Mouse (Mus musculus): ENCODE data around the gene Bbs12. TPM values are rescaled to one million over a fixed set of nuclear protein-coding genes. Genes with fewer than 3 reads are reported as not detected.

Gene Bbs12
- polyA plus RNA-seq (2017; shearing (Covaris generic)) = 1.2 TPM

GRCm38 (mm10) chr3:37312370-37312941 lies at the start of gene Bbs12, which contains the start of gene Cetn4:
Gene Bbs12, plus strand, starts transcription at chr3:37312554.
Gene Cetn4, minus strand, starts transcription at chr3:37312708.

GRCm38 (mm10) chr3:37348221-37349165 lies 36.1 kb downstream of the Bbs12 start, which contains the start of gene Fgf2:
Gene Fgf2, plus strand, starts transcription at chr3:37348346.

Other genes starting within 250 kb of the Bbs12 start
- not detected for gene Adad1, start 249.0 kb upstream of the Bbs12 start, polyA plus RNA-seq (2017; shearing (Covaris generic))
- 0.36 TPM for gene Il2, start 186.6 kb upstream of the Bbs12 start, polyA plus RNA-seq (2017; shearing (Covaris generic))
- not detected for gene Il21, start 79.9 kb upstream of the Bbs12 start, polyA plus RNA-seq (2017; shearing (Covaris generic))
- gene Cetn4, start 154 bp downstream of the Bbs12 start, polyA plus RNA-seq (2017; shearing (Covaris generic)) = not detected
- gene Fgf2, start 35.8 kb downstream of the Bbs12 start, polyA plus RNA-seq (2017; shearing (Covaris generic)) = 0.61 TPM
- gene Spata5, start 107.3 kb downstream of the Bbs12 start, polyA plus RNA-seq (2017; shearing (Covaris generic)) = 45.0 TPM
- gene Nudt6, start 107.7 kb downstream of the Bbs12 start, polyA plus RNA-seq (2017; shearing (Covaris generic)) = 32.9 TPM

Data from naive thymus-derived CD4-positive, alpha-beta T cell, adult 5 months (primary cell).